27 mouse cellular contexts compared by ENCODE assay signal in the genomic region with DNA sequence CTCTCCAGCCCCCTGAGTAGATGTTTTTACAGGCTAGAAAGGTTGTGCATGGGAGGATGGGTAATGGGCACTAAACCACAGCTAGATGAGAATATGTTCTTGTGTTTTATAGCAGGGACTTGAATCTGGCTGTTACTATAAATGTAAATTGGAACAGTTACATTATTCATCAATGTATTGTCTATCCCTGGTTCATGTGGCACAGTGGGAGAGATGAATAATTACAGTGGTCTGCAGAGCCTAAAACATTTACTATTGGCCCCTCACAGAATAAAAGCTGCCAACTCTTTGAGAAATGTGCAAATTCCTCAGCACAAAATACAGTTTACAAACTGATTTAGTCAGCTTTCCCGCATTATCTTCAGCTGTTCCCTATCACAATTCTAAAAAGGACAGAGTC. TPM values are rescaled to one million over a fixed set of nuclear protein-coding genes. Genes with fewer than 3 reads are reported as not detected.
DNase-seq lines count a peak whose midpoint lies in the region; ATAC-seq and TF ChIP-seq lines count a peak whose summit lies in the region.
"Had no signal": no experiment of that assay in that cellular context is flagged by ENCODE, and none has a peak within 500 bp of the region (broad histone marks: within the 10 kb centered on the region; RNA-seq: fewer than 3 reads in every experiment).

No protein-coding gene starts in this region.

- H3K4me3 ChIP-seq in forebrain, postnatal 0 days (ENCODE audit: low read depth, low read length), result no peak overlapping the region
- H3K4me3 ChIP-seq in forebrain, embryonic 11.5 days (ENCODE audit: low read depth, low read length), result no peak overlapping the region
- H3K4me3 ChIP-seq in neural tube, embryonic 13.5 days, result no peak overlapping the region
- H3K4me3 ChIP-seq: forebrain, embryonic 10.5 days; gastrocnemius, adult 2 months; heart, embryonic 10.5 days; heart, embryonic 13.5 days had no signal

- H3K27me3 ChIP-seq in forebrain, postnatal 0 days (ENCODE audit: insufficient read depth, low read length), result no peaks in the 10 kb centered on the region
- no peaks in the 10 kb centered on the region for H3K27me3 ChIP-seq in forebrain, embryonic 11.5 days (ENCODE audit: control insufficient read depth, insufficient read depth, low read length)
- no peaks in the 10 kb centered on the region for H3K27me3 ChIP-seq in neural tube, embryonic 13.5 days
- H3K27me3 ChIP-seq: heart, embryonic 13.5 days had no signal

- DNase-seq in forebrain, postnatal 0 days, result peak; percentile 42
- no peak for DNase-seq in forebrain, embryonic 11.5 days (ENCODE audit: low spot score)
- no peak for DNase-seq in neural tube, embryonic 10.5 days (ENCODE audit: extremely low spot score, low spot score)
- DNase-seq in brain, embryonic 14.5 days (ENCODE audit: low read depth), result peak; percentile 41
- DNase-seq in adrenal gland, postnatal 25 days, result no peak
- DNase-seq: adrenal gland, adult 8-10 months; adrenal gland, postnatal 36 days; cerebellum, adult 11 months; cerebellum, adult 2 months; cerebellum, adult 9-11 months; cerebellum, postnatal 25 days; gastrocnemius, adult 2 months; gastrocnemius, postnatal 14 days; heart, adult 18-20 months; heart, postnatal 14 days; heart, postnatal 4 days had no signal

- no peak overlapping the region for H3K9ac ChIP-seq in forebrain, postnatal 0 days
- no peak overlapping the region for H3K9ac ChIP-seq in forebrain, embryonic 11.5 days (ENCODE audit: low read length)
- no peak overlapping the region for H3K9ac ChIP-seq in neural tube, embryonic 13.5 days
- H3K9ac ChIP-seq: heart, embryonic 13.5 days; hindbrain, embryonic 14.5 days had no signal

- no peak overlapping the region for H3K4me2 ChIP-seq in forebrain, postnatal 0 days (ENCODE audit: low read depth)
- H3K4me2 ChIP-seq in forebrain, embryonic 11.5 days (ENCODE audit: low read depth, low read length, severe bottlenecking), result no peak overlapping the region
- no peak overlapping the region for H3K4me2 ChIP-seq in neural tube, embryonic 13.5 days
- H3K4me2 ChIP-seq: heart, embryonic 13.5 days; hindbrain, embryonic 14.5 days had no signal

- H3K36me3 ChIP-seq in forebrain, postnatal 0 days (ENCODE audit: insufficient read depth), result peaks cover 4% of the 10 kb centered on the region; the same call in 1 of the 2 replicates
- no peaks in the 10 kb centered on the region for H3K36me3 ChIP-seq in forebrain, embryonic 11.5 days (ENCODE audit: control insufficient read depth, insufficient read depth, low read length)
- H3K36me3 ChIP-seq in neural tube, embryonic 13.5 days, result 0 out of 2 replicates have a peak, but pooled peaks cover 3% of the 10 kb centered on the region

- no peaks in the 10 kb centered on the region for H3K4me1 ChIP-seq in forebrain, postnatal 0 days (ENCODE audit: insufficient read depth)
- H3K4me1 ChIP-seq in forebrain, embryonic 11.5 days (replicated peaks; ENCODE audit: control insufficient read depth, insufficient read depth, low read length), result peaks cover 2% of the 10 kb centered on the region; the same call in 1 of the 2 replicates
- H3K4me1 ChIP-seq in neural tube, embryonic 13.5 days (replicated peaks), result peaks cover 6% of the 10 kb centered on the region; the same call in 1 of the 2 replicates

- no peak for TF ChIP-seq CTCF in forebrain, postnatal 0 days (IDR thresholded peaks at IDR 0.05; ENCODE audit: low read depth)
- TF ChIP-seq CTCF in brain, embryonic 14.5 days (IDR thresholded peaks at IDR 0.05; ENCODE audit: borderline replicate concordance, extremely low read depth, insufficient read depth, insufficient read length), result no peak

- ATAC-seq in forebrain, postnatal 0 days, result peak; percentile 87
- ATAC-seq in forebrain, embryonic 11.5 days (replicated peaks; ENCODE audit: low FRiP score), result no peak
- ATAC-seq in neural tube, embryonic 13.5 days (ENCODE audit: low read depth), result peak; percentile 23; the same call in 1 of the 2 replicates
- ATAC-seq: activated CD4-positive, CD25-positive, alpha-beta regulatory T cell, adult 4 months; CD4-positive, CD25-positive, alpha-beta regulatory T cell, adult 4 months; forebrain, embryonic 14.5 days; hindbrain, postnatal 0 days; inflammation-experienced regulatory T-cells, adult 6 months; intestine, embryonic 16.5 days had no signal

- 19% methylated on average over 1 of the region's 1 CpGs for WGBS in forebrain, postnatal 0 days
- 92% methylated on average over 1 of the region's 1 CpGs for WGBS in forebrain, embryonic 11.5 days
- WGBS in neural tube, embryonic 13.5 days, result 83% methylated on average over 1 of the region's 1 CpGs

- no peaks in the 10 kb centered on the region for H3K9me3 ChIP-seq in forebrain, postnatal 0 days (ENCODE audit: low read length)
- no peaks in the 10 kb centered on the region for H3K9me3 ChIP-seq in forebrain, embryonic 11.5 days (ENCODE audit: control insufficient read depth, low read length)
- H3K9me3 ChIP-seq in neural tube, embryonic 13.5 days, result no peaks in the 10 kb centered on the region
- H3K9me3 ChIP-seq: forebrain, embryonic 10.5 days; heart, embryonic 10.5 days; heart, embryonic 13.5 days had no signal

- H3K27ac ChIP-seq in forebrain, postnatal 0 days (ENCODE audit: low read depth, low read length), result no peak overlapping the region
- H3K27ac ChIP-seq in forebrain, embryonic 11.5 days (ENCODE audit: low read depth, low read length), result no peak overlapping the region
- no peak overlapping the region; the same call in 1 of the 2 replicates for H3K27ac ChIP-seq in neural tube, embryonic 13.5 days (replicated peaks)
- H3K27ac ChIP-seq: forebrain, embryonic 10.5 days; gastrocnemius, adult 2 months; heart, embryonic 10.5 days; heart, embryonic 13.5 days; hindbrain, embryonic 14.5 days; hindbrain, postnatal 0 days had no signal

- no peak for TF ChIP-seq POLR2A in brain, embryonic 14.5 days (IDR thresholded peaks at IDR 0.05; ENCODE audit: borderline replicate concordance, extremely low read depth, insufficient read depth, insufficient read length, poor library complexity, severe bottlenecking)

RNA-seq across cellular contexts. Expression of a gene that starts 23.0 kb away (rescaled TPM):
- total RNA-seq in forebrain, postnatal 0 days (2014; rRNA removed), result 50.3 and 55.1 TPM in 2 replicates
- polyA plus RNA-seq in forebrain, postnatal 0 days (2015; fragmentation: Nextera tagmentation; extraction: Ambion mirVana), result 74.0 and 78.6 TPM in 2 replicates
- 101 and 104 TPM in 2 replicates for polyA plus RNA-seq in forebrain, embryonic 11.5 days (2014; fragmentation: Nextera tagmentation; extraction: Ambion mirVana)
- 73.8 and 91.2 TPM in 2 replicates for polyA plus RNA-seq in neural tube, embryonic 13.5 days (2015; fragmentation: Nextera tagmentation; extraction: Ambion mirVana)
- polyA plus RNA-seq in brain, embryonic 14.5 days (2012; rRNA removed), result 58.9 and 60.9 TPM in 2 replicates
- total RNA-seq in adrenal gland, postnatal 25 days (2021), result 44.1 and 65.6 TPM in 2 replicates

Comparison
In these comparisons a context has a peak if more than half of its experiments do, and no peak if none do; other contexts are left out.
1. DNase-seq: peak in forebrain, postnatal 0 days (single experiment) and brain, embryonic 14.5 days (single experiment); none in forebrain, embryonic 11.5 days (single experiment), neural tube, embryonic 10.5 days (single experiment) and adrenal gland, postnatal 25 days (single experiment).